Mouse (Mus musculus): ENCODE data around the gene Slc16a7.

GRCm38 (mm10) chr10:125348171-125348570, 41.1 kb downstream of the Slc16a7 start:
- TF ChIP-seq GATA1 (IDR thresholded peaks at IDR 0.05; ENCODE audit: borderline replicate concordance, low read length), result no peak
- no peak for TF ChIP-seq CTCF (IDR thresholded peaks at IDR 0.05; ENCODE audit: low read depth, low read length)
- TF ChIP-seq TAL1 (conservative IDR thresholded peaks at IDR 0.05; ENCODE audit: low read depth, low read length), result no peak
